Mouse (Mus musculus) thymus, postnatal 25 days (tissue): ENCODE data around the gene Sema6d.

Source experiments
- DNase-seq: peaks from one replicate; pipeline ENCODE4 v3.0.0; 2022

Sema6d gene

GRCm38 (mm10) chr2:124176265-124176664 is 86.5 kb downstream of the Sema6d start:
- DNase-seq, result no peak

GRCm38 (mm10) chr2:124176711-124177169 is 87.0 kb downstream of the Sema6d start:
- no peak for DNase-seq

GRCm38 (mm10) chr2:124189271-124189670 is 99.5 kb downstream of the Sema6d start:
- DNase-seq, result no peak

GRCm38 (mm10) chr2:124194041-124194440 is 104.3 kb downstream of the Sema6d start:
- DNase-seq, result no peak

GRCm38 (mm10) chr2:124201493-124201892 is 111.7 kb downstream of the Sema6d start:
- DNase-seq, result no peak

GRCm38 (mm10) chr2:124202475-124202990 is 112.8 kb downstream of the Sema6d start:
- no peak for DNase-seq

GRCm38 (mm10) chr2:124205811-124206210 is 116.0 kb downstream of the Sema6d start:
- no peak for DNase-seq

- DNase-seq, result no peak
Observed at GRCm38 (mm10) chr2:124208251-124208650, 118.5 kb downstream of the Sema6d start.

GRCm38 (mm10) chr2:124223559-124223958 is 133.8 kb downstream of the Sema6d start:
- no peak for DNase-seq

- DNase-seq, result no peak
Observed at GRCm38 (mm10) chr2:124224328-124224727, 134.6 kb downstream of the Sema6d start.

GRCm38 (mm10) chr2:124234636-124235221 is 145.0 kb downstream of the Sema6d start:
- DNase-seq, result no peak

GRCm38 (mm10) chr2:124235237-124236055 is 145.7 kb downstream of the Sema6d start:
- DNase-seq, result no peak

- DNase-seq, result no peak
Observed at GRCm38 (mm10) chr2:124236831-124237230, 147.1 kb downstream of the Sema6d start.

- no peak for DNase-seq
Observed at GRCm38 (mm10) chr2:124243608-124244007, 153.8 kb downstream of the Sema6d start.

GRCm38 (mm10) chr2:124244543-124245245 is 154.9 kb downstream of the Sema6d start:
- DNase-seq, result no peak

- DNase-seq, result no peak
Observed at GRCm38 (mm10) chr2:124258108-124258507, 168.3 kb downstream of the Sema6d start.

- no peak for DNase-seq
Observed at GRCm38 (mm10) chr2:124264309-124264708, 174.5 kb downstream of the Sema6d start.

GRCm38 (mm10) chr2:124271156-124271555 is 181.4 kb downstream of the Sema6d start:
- DNase-seq, result no peak

GRCm38 (mm10) chr2:124277492-124277891 is 187.7 kb downstream of the Sema6d start:
- DNase-seq, result no peak

- no peak for DNase-seq
Observed at GRCm38 (mm10) chr2:124285109-124285508, 195.3 kb downstream of the Sema6d start.

GRCm38 (mm10) chr2:124289356-124289755 is 199.6 kb downstream of the Sema6d start:
- DNase-seq, result no peak

GRCm38 (mm10) chr2:124291145-124291544 is 201.4 kb downstream of the Sema6d start:
- DNase-seq, result no peak

- no peak for DNase-seq
Observed at GRCm38 (mm10) chr2:124293601-124294000, 203.8 kb downstream of the Sema6d start.
